Mouse (Mus musculus): Measurements from ENCODE around the gene Rnf216.

Rnf216 gene

GRCm38 (mm10) chr5:143017401-143017800 is 95.4 kb downstream of the Rnf216 start:
- in situ Hi-C loops (cut with MboI, MseI), result loop anchor here (10.0 kb wide), 1 partner anchor 1713 kb away; no protein-coding TSS in a partner anchor

GRCm38 (mm10) chr5:143009383-143009782 is 103.4 kb downstream of the Rnf216 start:
- in situ Hi-C loops (cut with MboI, MseI), result no loop called here

- in situ Hi-C loops (cut with MboI, MseI), result no loop called here
These were observed 111.9 kb downstream of the Rnf216 start for GRCm38 (mm10) chr5:143000654-143001500.

GRCm38 (mm10) chr5:143000091-143000490 is 112.7 kb downstream of the Rnf216 start:
- in situ Hi-C loops (cut with MboI, MseI), result no loop called here

- in situ Hi-C loops (cut with MboI, MseI), result no loop called here
These were observed 114.6 kb downstream of the Rnf216 start for GRCm38 (mm10) chr5:142998171-142998570.

GRCm38 (mm10) chr5:142997526-142997925 is 115.3 kb downstream of the Rnf216 start:
- in situ Hi-C loops (cut with MboI, MseI), result no loop called here

- in situ Hi-C loops (cut with MboI, MseI), result loop anchor here (5.0 kb wide), 1 partner anchor 38 kb away; no protein-coding TSS in a partner anchor
These were observed 118.0 kb downstream of the Rnf216 start for GRCm38 (mm10) chr5:142994746-142995145.

- in situ Hi-C loops (cut with MboI, MseI), result no loop called here
These were observed 123.6 kb downstream of the Rnf216 start for GRCm38 (mm10) chr5:142989167-142989566.

- in situ Hi-C loops (cut with MboI, MseI), result no loop called here
These were observed 124.3 kb downstream of the Rnf216 start for GRCm38 (mm10) chr5:142988520-142988919.

GRCm38 (mm10) chr5:142984271-142984670 is 128.5 kb downstream of the Rnf216 start:
- in situ Hi-C loops (cut with MboI, MseI), result no loop called here

- in situ Hi-C loops (cut with MboI, MseI), result no loop called here
These were observed 129.6 kb downstream of the Rnf216 start for GRCm38 (mm10) chr5:142983174-142983573.

GRCm38 (mm10) chr5:142982046-142982801 is 130.6 kb downstream of the Rnf216 start:
- in situ Hi-C loops (cut with MboI, MseI), result no loop called here

GRCm38 (mm10) chr5:142976516-142976915 is 136.3 kb downstream of the Rnf216 start:
- in situ Hi-C loops (cut with MboI, MseI), result no loop called here

GRCm38 (mm10) chr5:142974598-142975121 is 138.1 kb downstream of the Rnf216 start:
- in situ Hi-C loops (cut with MboI, MseI), result no loop called here

- in situ Hi-C loops (cut with MboI, MseI), result no loop called here
These were observed 138.8 kb downstream of the Rnf216 start for GRCm38 (mm10) chr5:142973971-142974370.

GRCm38 (mm10) chr5:142968411-142968810 is 144.4 kb downstream of the Rnf216 start:
- in situ Hi-C loops (cut with MboI, MseI), result no loop called here

GRCm38 (mm10) chr5:142964650-142965049 is 148.1 kb downstream of the Rnf216 start:
- in situ Hi-C loops (cut with MboI, MseI), result no loop called here

GRCm38 (mm10) chr5:142963705-142964494 is 148.9 kb downstream of the Rnf216 start:
- in situ Hi-C loops (cut with MboI, MseI), result no loop called here

- in situ Hi-C loops (cut with MboI, MseI), result no loop called here
These were observed 149.6 kb downstream of the Rnf216 start for GRCm38 (mm10) chr5:142963003-142963704.

- in situ Hi-C loops (cut with MboI, MseI), result no loop called here
These were observed 150.3 kb downstream of the Rnf216 start for GRCm38 (mm10) chr5:142962444-142962961.

All from T-helper 2 cell (primary cell).